In genomic region chr15:82106953-82107555, GRCm38 (mm10) we compare ENCODE assay signal across 10 mouse cellular contexts. TPM values are rescaled to one million over a fixed set of nuclear protein-coding genes. Genes with fewer than 3 reads are reported as not detected.
DNase-seq lines count a peak whose midpoint lies in the region; ATAC-seq and TF ChIP-seq lines count a peak whose summit lies in the region.
"Had no signal": no experiment of that assay in that cellular context is flagged by ENCODE, and none has a peak within 500 bp of the region (broad histone marks: within the 10 kb centered on the region; RNA-seq: fewer than 3 reads in every experiment).

No protein-coding gene starts in this region.

- peak; percentile 70 for TF ChIP-seq CTCF in lung, embryonic 14.5 days (IDR thresholded peaks at IDR 0.05; ENCODE audit: low read depth)

- no peak for ATAC-seq in lung, embryonic 14.5 days (ENCODE audit: insufficient read depth)

- H3K4me2 ChIP-seq in lung, embryonic 14.5 days, result no peak overlapping the region
- H3K4me2 ChIP-seq: embryonic facial prominence, embryonic 13.5 days had no signal

- no peak overlapping the region for H3K9ac ChIP-seq in lung, embryonic 14.5 days
- H3K9ac ChIP-seq: embryonic facial prominence, embryonic 13.5 days had no signal

- no peak overlapping the region for H3K4me3 ChIP-seq in lung, embryonic 14.5 days (ENCODE audit: low read depth, low read length)
- H3K4me3 ChIP-seq: embryonic facial prominence, embryonic 13.5 days had no signal

- H3K36me3 ChIP-seq in lung, embryonic 14.5 days (ENCODE audit: insufficient read depth), result no peaks in the 10 kb centered on the region
- H3K36me3 ChIP-seq: embryonic facial prominence, embryonic 13.5 days had no signal

- no peaks in the 10 kb centered on the region for H3K9me3 ChIP-seq in lung, embryonic 14.5 days (ENCODE audit: low read depth, low read length)
- H3K9me3 ChIP-seq: embryonic facial prominence, embryonic 13.5 days had no signal

- peak; percentile 66 for DNase-seq in gastrocnemius, postnatal 14 days
- no peak for DNase-seq in gastrocnemius, adult 18-20 months (ENCODE audit: low spot score)
- DNase-seq in spleen, postnatal 4 days (ENCODE audit: low spot score in 2 of 2), result peak; percentile 26 to 75
- DNase-seq in spleen, adult 12 weeks (ENCODE audit: low spot score), result no peak
- DNase-seq in c-Kit-positive CD71-negative TER-119-negative erythroid progenitor cells, embryonic 14.5 days (ENCODE audit: low read depth), result peak; percentile 48
- peak; percentile 28 for DNase-seq in hindlimb bud, embryonic 11.5 days (ENCODE audit: extremely low spot score, low read depth, low spot score)
- peak; percentile 63 for DNase-seq in lung, embryonic 14.5 days
- DNase-seq in thymus, postnatal 14 days, result peak; percentile 37

- H3K27me3 ChIP-seq in lung, embryonic 14.5 days (ENCODE audit: insufficient read depth, low read length), result no peaks in the 10 kb centered on the region; the same call in 1 of the 2 replicates
- H3K27me3 ChIP-seq: embryonic facial prominence, embryonic 13.5 days had no signal

- H3K4me1 ChIP-seq in lung, embryonic 14.5 days (ENCODE audit: insufficient read depth), result no peaks in the 10 kb centered on the region
- H3K4me1 ChIP-seq: embryonic facial prominence, embryonic 13.5 days had no signal

- intact Hi-C loops in gastrocnemius, postnatal 14 days (cut with DNase I; ENCODE audit: low total_unique reads), result loop anchor here (5.0 kb wide), 1 partner anchor 40 kb away; the partner anchor contains the start of gene Mei1

- 18% methylated on average over 8 of the region's 8 CpGs for WGBS in lung, embryonic 14.5 days

- no peak overlapping the region for H3K27ac ChIP-seq in lung, embryonic 14.5 days (ENCODE audit: low read depth)
- H3K27ac ChIP-seq: embryonic facial prominence, embryonic 13.5 days had no signal

RNA-seq across cellular contexts. Expression of gene Ccdc134, which starts 20.7 kb away (rescaled TPM):
- total RNA-seq in gastrocnemius, postnatal 14 days (2021), result 10 to 100 TPM; 18.5 to 18.7 TPM
- 10 to 100 TPM in 1 of 2 experiments, 1 to 10 TPM in 1; 8.8 to 10.1 TPM for total RNA-seq in gastrocnemius, adult 18-20 months (2021)
- 20.5 and 22.1 TPM in 2 replicates for polyA plus RNA-seq in lung, embryonic 14.5 days (2014; fragmentation: Nextera tagmentation; extraction: Ambion mirVana)

RNA-seq across cellular contexts. Expression of gene Mei1, which starts 37.3 kb away (rescaled TPM):
- under 1 TPM; 0.13 to 0.33 TPM for total RNA-seq in gastrocnemius, postnatal 14 days (2021)
- total RNA-seq in gastrocnemius, adult 18-20 months (2021), result under 1 TPM in 1 of 2 experiments, not detected in 1; 0.09 TPM
- not detected in 2 replicates for polyA plus RNA-seq in lung, embryonic 14.5 days (2014; fragmentation: Nextera tagmentation; extraction: Ambion mirVana)
- polyA plus RNA-seq: embryonic facial prominence, embryonic 13.5 days; liver, embryonic 16.5 days had no signal

RNA-seq across cellular contexts. Expression of gene Srebf2, which starts 39.9 kb away (rescaled TPM):
- 10 to 100 TPM; 13.7 to 22.9 TPM for total RNA-seq in gastrocnemius, postnatal 14 days (2021)
- total RNA-seq in gastrocnemius, adult 18-20 months (2021), result 10 to 100 TPM in 1 of 2 experiments, 1 to 10 TPM in 1; 9.9 to 12.9 TPM
- 107 and 114 TPM in 2 replicates for polyA plus RNA-seq in lung, embryonic 14.5 days (2014; fragmentation: Nextera tagmentation; extraction: Ambion mirVana)

RNA-seq across cellular contexts. Expression of gene 4930407I10Rik, which starts 48.1 kb away (rescaled TPM):
- not detected for total RNA-seq in gastrocnemius, postnatal 14 days (2021)
- total RNA-seq in gastrocnemius, adult 18-20 months (2021), result not detected
- not detected in 2 replicates for polyA plus RNA-seq in lung, embryonic 14.5 days (2014; fragmentation: Nextera tagmentation; extraction: Ambion mirVana)
- polyA plus RNA-seq: liver, embryonic 16.5 days had no signal

RNA-seq across cellular contexts. Expression of gene Snu13, which starts 59.7 kb away (rescaled TPM):
- 10 to 100 TPM; 40.3 to 46.7 TPM for total RNA-seq in gastrocnemius, postnatal 14 days (2021)
- total RNA-seq in gastrocnemius, adult 18-20 months (2021), result 10 to 100 TPM; 48.7 to 51.4 TPM
- polyA plus RNA-seq in lung, embryonic 14.5 days (2014; fragmentation: Nextera tagmentation; extraction: Ambion mirVana), result 334 and 340 TPM in 2 replicates

Comparison
In these comparisons a context has a peak if more than half of its experiments do, and no peak if none do; other contexts are left out.
1. DNase-seq: peak in gastrocnemius, postnatal 14 days (single experiment), spleen, postnatal 4 days (2 of 2), c-Kit-positive CD71-negative TER-119-negative erythroid progenitor cells, embryonic 14.5 days (single experiment), hindlimb bud, embryonic 11.5 days (single experiment), lung, embryonic 14.5 days (single experiment) and thymus, postnatal 14 days (single experiment); none in gastrocnemius, adult 18-20 months (single experiment) and spleen, adult 12 weeks (single experiment).